Mouse (Mus musculus) mesoderm, embryonic 11.5 days (tissue): ENCODE data around the gene Pcmt1.

ENCODE experiments used
- DNase-seq: peaks from one replicate; pipeline ENCODE4 v3.0.0-alpha.2; 2012; ENCODE audit warnings: low read depth, low spot score

Gene Pcmt1

GRCm38 (mm10) chr10:7680731-7681301 is at the start of gene Pcmt1, which contains the start of gene Lats1:
Pcmt1 (minus strand) TSS chr10:7681136.
Lats1 (plus strand) TSS chr10:7681214.
- DNase-seq, result peak; percentile 78

GRCm38 (mm10) chr10:7727011-7727410 is 46.1 kb upstream of the Pcmt1 start:
- DNase-seq, result no peak

- DNase-seq, result no peak
Measured at GRCm38 (mm10) chr10:7726501-7726812, 45.5 kb upstream of the Pcmt1 start.

- peak; percentile 97 for DNase-seq
Measured at GRCm38 (mm10) chr10:7725751-7726500, 45.0 kb upstream of the Pcmt1 start, which contains the start of gene Katna1. Katna1 (plus strand) TSS chr10:7726000.

- no peak for DNase-seq
Measured at GRCm38 (mm10) chr10:7715056-7715455, 34.1 kb upstream of the Pcmt1 start.

GRCm38 (mm10) chr10:7712506-7712905 is 31.6 kb upstream of the Pcmt1 start:
- DNase-seq, result no peak

- DNase-seq, result no peak
Measured at GRCm38 (mm10) chr10:7710121-7710520, 29.2 kb upstream of the Pcmt1 start.

- no peak for DNase-seq
Measured at GRCm38 (mm10) chr10:7702586-7702985, 21.6 kb upstream of the Pcmt1 start.

- DNase-seq, result no peak
Measured at GRCm38 (mm10) chr10:7700120-7700519, 19.2 kb upstream of the Pcmt1 start.

- no peak for DNase-seq
Measured at GRCm38 (mm10) chr10:7695286-7695685, 14.3 kb upstream of the Pcmt1 start.

GRCm38 (mm10) chr10:7686902-7687301 is 6.0 kb upstream of the Pcmt1 start:
- DNase-seq, result no peak

- DNase-seq, result no peak
Measured at GRCm38 (mm10) chr10:7682249-7682648, 1.3 kb upstream of the Pcmt1 start.

GRCm38 (mm10) chr10:7681343-7682025 is 548 bp upstream of the Pcmt1 start:
- DNase-seq, result peak; percentile 71

GRCm38 (mm10) chr10:7673673-7674072 is 7.3 kb downstream of the Pcmt1 start:
- peak; percentile 41 for DNase-seq

- DNase-seq, result peak; percentile 94
Measured at GRCm38 (mm10) chr10:7667342-7667802, 13.6 kb downstream of the Pcmt1 start, which contains the start of gene Nup43. Nup43 (plus strand) TSS chr10:7667503.

- no peak for DNase-seq
Measured at GRCm38 (mm10) chr10:7664889-7665288, 16.0 kb downstream of the Pcmt1 start.

GRCm38 (mm10) chr10:7664027-7664526 is 16.9 kb downstream of the Pcmt1 start:
- DNase-seq, result no peak

GRCm38 (mm10) chr10:7663159-7664026 is 17.5 kb downstream of the Pcmt1 start:
- peak; percentile 86 for DNase-seq

- DNase-seq, result peak; percentile 71
Measured at GRCm38 (mm10) chr10:7662471-7663141, 18.3 kb downstream of the Pcmt1 start.

- DNase-seq, result no peak
Measured at GRCm38 (mm10) chr10:7651057-7651456, 29.9 kb downstream of the Pcmt1 start.

GRCm38 (mm10) chr10:7649059-7649458 is 31.9 kb downstream of the Pcmt1 start:
- no peak for DNase-seq
